Mouse (Mus musculus) inflammation-experienced regulatory T-cells, adult 16 weeks (primary cell): Measurements from ENCODE around the gene Nsmce4a. TPM values are rescaled to one million over a fixed set of nuclear protein-coding genes. Genes with fewer than 3 reads are reported as not detected.

Experiments
- polyA plus RNA-seq: library from polyadenylated mRNA; unstranded; fragments of 100-300 nt; shearing (Covaris generic); gene quantifications from one replicate; pipeline ENCODE4 v1.2.1, GENCODE M21; 2017

Gene Nsmce4a
- 13.5 TPM for polyA plus RNA-seq

GRCm38 (mm10) chr7:130572821-130573220 is at the start of gene Nsmce4a:
Nsmce4a (minus strand) TSS chr7:130573118.

GRCm38 (mm10) chr7:130577388-130578003 is 4.6 kb upstream of the Nsmce4a start, which contains the start of gene Tacc2:
Tacc2 (plus strand) TSS chr7:130577438.

GRCm38 (mm10) chr7:130520049-130520425 is 52.9 kb downstream of the Nsmce4a start, which contains the start of gene Ate1:
Ate1 (minus strand) TSS chr7:130520369.

Other genes with a start within 250 kb of the Nsmce4a start
- 65.9 TPM for gene Ate1, start 52.7 kb downstream of the Nsmce4a start, polyA plus RNA-seq
- gene Tacc2, start 4.3 kb upstream of the Nsmce4a start, polyA plus RNA-seq = 9.9 TPM
- gene Btbd16, start 201.0 kb upstream of the Nsmce4a start, polyA plus RNA-seq = 9.9 TPM